Mouse (Mus musculus) heart, embryonic 13.5 days (tissue): ENCODE measurements around the gene Slc5a5. TPM values are rescaled to one million over a fixed set of nuclear protein-coding genes. Genes with fewer than 3 reads are reported as not detected.

Experiments used
- ATAC-seq: fragments of 200-750 bp; cut with Nextera tagmentation; 2 replicates; pipeline ENCODE4 v1.8.0; 2017; ENCODE audit warnings: moderate TSS enrichment; ENCODE audit not compliant: insufficient number of reproducible peaks, low FRiP score, low TSS enrichment; ENCODE audit errors: extremely low read depth
- H3K27ac ChIP-seq: fragments of 300-500 bp; sonication (generic); replicated peaks from 2 replicates; pipeline ENCODE4 v1.5.1; 2015; ENCODE audit warnings: moderate library complexity, mild to moderate bottlenecking, inconsistent platforms
- H3K27me3 ChIP-seq: fragments of 300-500 bp; sonication (generic); replicated peaks from 2 replicates; pipeline ENCODE4 v1.6.1; 2015; ENCODE audit warnings: mild to moderate bottlenecking, inconsistent platforms
- H3K36me3 ChIP-seq: fragments of 300-500 bp; sonication (generic); 2 replicates; pipeline ENCODE4 v1.6.1; 2015; ENCODE audit warnings: mild to moderate bottlenecking, inconsistent platforms
- H3K4me1 ChIP-seq: fragments of 300-500 bp; sonication (generic); 2 replicates; pipeline ENCODE4 v1.6.1; 2015; ENCODE audit warnings: inconsistent platforms
- H3K4me2 ChIP-seq: fragments of 300-500 bp; sonication (generic); 2 replicates; pipeline ENCODE4 v1.6.1; 2015; ENCODE audit warnings: inconsistent platforms, mild to moderate bottlenecking, moderate library complexity
- H3K4me3 ChIP-seq: fragments of 300-500 bp; sonication (generic); 2 replicates; pipeline ENCODE4 v1.5.1; 2015; ENCODE audit warnings: moderate library complexity, mild to moderate bottlenecking, inconsistent platforms
- H3K9ac ChIP-seq: fragments of 300-500 bp; sonication (generic); 2 replicates; pipeline ENCODE4 v1.6.1; 2015; ENCODE audit warnings: inconsistent platforms, mild to moderate bottlenecking, moderate library complexity
- H3K9me3 ChIP-seq: fragments of 300-500 bp; sonication (generic); 2 replicates; pipeline ENCODE4 v1.6.1; 2016; ENCODE audit warnings: inconsistent platforms
- WGBS: fragments of 180-500 bp; shearing (Covaris S2); methylation state at CpG from one replicate; pipeline ENCODE4 v1.1.7; 2015; ENCODE audit warnings: mixed read lengths; 5-methylcytosine and 5-hydroxymethylcytosine counted together
- polyA plus RNA-seq: library from polyadenylated mRNA; unstranded; fragments of >200 nt; fragmentation: Nextera tagmentation; extraction: Ambion mirVana; gene quantifications from 2 replicates; pipeline ENCODE4 v1.2.1, GENCODE M21; 2015

The Slc5a5 gene
- polyA plus RNA-seq, 1 experiment from 2014 or later, result 0.09 TPM

DNA sequence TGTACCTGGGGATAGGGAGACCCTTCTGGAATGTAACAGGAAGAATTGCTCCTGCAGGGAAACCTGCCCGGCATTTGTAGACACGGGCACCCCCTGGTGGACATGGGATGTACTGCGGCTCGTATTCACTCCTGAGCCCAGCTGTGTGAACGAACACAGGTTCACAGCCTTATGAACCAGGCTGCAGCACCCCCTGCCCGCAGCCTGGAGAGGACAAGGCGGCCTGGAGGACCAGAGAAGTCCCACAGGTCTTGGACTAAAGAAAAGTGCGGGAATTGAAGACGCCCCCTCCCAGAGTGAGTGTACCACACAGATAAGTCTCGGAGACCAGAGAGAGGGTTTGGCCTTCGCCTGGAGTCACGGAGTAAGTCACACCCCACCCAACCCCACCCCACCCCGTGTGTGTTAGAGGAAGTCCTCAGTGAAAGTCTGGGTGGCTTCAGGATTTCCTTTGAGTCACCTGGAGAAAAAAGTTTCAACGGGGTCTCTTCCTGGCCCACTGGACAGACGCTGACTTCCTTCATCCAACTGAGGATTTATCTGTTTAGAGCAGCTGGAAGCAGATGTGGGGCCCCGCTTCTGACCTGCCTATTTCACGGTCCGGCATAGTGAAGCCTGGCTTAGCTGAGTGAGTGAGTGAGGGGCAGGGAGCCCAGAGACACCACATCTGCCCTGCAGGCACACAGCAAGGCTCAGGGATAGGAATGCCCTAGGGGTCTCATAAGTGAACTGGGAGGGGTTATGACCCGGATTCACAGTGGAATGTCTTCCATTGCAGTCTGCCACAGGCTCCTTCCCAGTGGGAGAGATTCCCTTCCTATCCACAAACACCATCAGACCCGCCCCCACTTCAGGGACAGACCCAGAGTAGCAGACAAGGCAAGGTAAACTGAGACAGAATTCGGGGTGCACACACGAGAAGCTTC lies 51.1 kb downstream of the Slc5a5 start:
- H3K9me3 ChIP-seq, result no peaks in the 10 kb centered on the region
- H3K9ac ChIP-seq, result peak overlapping the region; percentile 48; the same call in 1 of the 2 replicates
- H3K4me2 ChIP-seq, result peak overlapping the region; percentile 94
- no peaks in the 10 kb centered on the region for H3K36me3 ChIP-seq
- peaks cover 20% of the 10 kb centered on the region for H3K4me1 ChIP-seq
- H3K27me3 ChIP-seq, result peaks cover 33% of the 10 kb centered on the region
- no peak overlapping the region for H3K27ac ChIP-seq
- WGBS, result 24% methylated on average over 22 of the region's 22 CpGs
- ATAC-seq, result no peak
- peak overlapping the region; percentile 13; the same call in 1 of the 2 replicates for H3K4me3 ChIP-seq

DNA sequence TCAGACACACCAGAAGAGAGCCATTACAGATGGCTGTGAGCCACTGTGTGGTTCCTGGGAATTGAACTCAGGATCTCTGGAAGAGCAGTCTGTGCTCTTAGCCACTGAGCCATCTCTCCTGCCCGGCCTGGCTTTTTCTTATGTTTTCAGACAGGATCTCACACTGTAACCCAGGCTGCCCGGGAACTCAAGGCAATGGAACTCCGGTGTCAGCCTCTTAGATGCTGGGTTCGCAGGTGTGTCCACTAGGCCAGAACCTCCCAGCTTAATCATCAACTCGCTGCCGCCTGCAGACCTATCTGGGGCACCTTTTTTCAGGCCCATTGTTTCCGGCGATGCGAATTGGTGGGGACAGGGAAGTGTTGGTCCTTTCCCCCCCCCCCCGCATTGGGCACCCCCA lies 52.0 kb downstream of the Slc5a5 start:
- Histone ChIP-seq H3K4me1 (peaks cover 20% of the 10 kb centered on the region), H3K4me2 (peak overlapping the region; percentile 94), H3K4me3 (no peak overlapping the region), H3K9me3 (no peaks in the 10 kb centered on the region), H3K36me3 (peaks cover 5% of the 10 kb centered on the region; the same call in 1 of the 2 replicates), H3K9ac (no peak overlapping the region), H3K27me3 (peaks cover 27% of the 10 kb centered on the region), H3K27ac (peak overlapping the region; percentile 60)
- no peak for ATAC-seq
- 49% methylated on average over 10 of the region's 10 CpGs for WGBS

DNA sequence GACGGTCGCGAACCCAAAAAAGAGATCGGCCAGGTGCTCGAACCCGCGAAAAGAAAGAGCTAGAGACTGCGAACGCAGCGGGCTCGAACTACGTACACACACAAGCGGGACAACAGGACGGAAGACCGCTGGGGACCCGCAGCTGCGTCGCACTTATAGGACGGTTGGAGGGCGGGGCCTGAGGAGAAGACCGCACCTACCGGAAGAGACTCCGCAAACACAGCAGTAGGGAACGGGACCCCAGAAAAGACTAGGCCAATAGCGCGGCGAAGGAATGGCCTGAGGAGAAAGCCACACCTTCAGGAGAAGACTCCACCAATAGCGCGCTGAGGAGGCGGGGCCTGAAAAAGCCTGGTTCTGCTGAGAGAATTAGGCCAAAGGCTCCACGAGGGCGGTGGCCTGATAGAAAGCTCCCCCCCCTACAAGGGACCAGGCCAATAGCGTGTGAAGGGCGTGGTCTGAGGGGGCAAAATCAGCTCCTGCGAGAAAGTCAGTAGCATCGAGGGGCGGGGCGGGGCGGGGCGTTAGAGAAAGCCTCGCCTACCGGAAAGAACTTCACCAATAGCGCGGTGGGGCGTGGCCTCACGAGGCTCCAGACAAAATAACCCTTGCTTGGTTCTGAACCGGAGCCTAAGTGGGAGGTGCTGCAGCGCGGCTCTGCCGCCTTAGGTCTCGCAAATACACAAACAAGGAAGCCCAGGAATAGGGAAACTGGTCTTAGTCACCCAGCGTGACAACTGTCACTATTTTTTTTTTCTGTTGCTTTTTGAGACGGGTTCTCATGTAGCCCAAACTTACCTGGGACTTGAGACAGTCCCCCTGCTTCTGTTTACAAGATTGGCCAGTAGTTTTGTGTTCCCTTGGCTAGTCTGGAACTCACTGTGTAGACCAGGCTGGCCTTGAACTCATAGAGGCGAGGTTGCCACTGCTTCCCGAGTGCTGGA lies 52.9 kb downstream of the Slc5a5 start, which contains the start of gene Arrdc2:
Gene Arrdc2 (minus strand): TSS at position 313 of the 944 bp plus-strand sequence.
- Histone ChIP-seq H3K4me1 (peaks cover 20% of the 10 kb centered on the region), H3K27ac (peak within 1 kb of the TSS; percentile 84), H3K36me3 (peaks cover 15% of the 10 kb centered on the region; the same call in 1 of the 2 replicates), H3K9me3 (no peaks in the 10 kb centered on the region), H3K27me3 (peaks cover 27% of the 10 kb centered on the region), H3K4me2 (peak within 1 kb of the TSS; percentile 94), H3K9ac (peak within 1 kb of the TSS; percentile 89), H3K4me3 (peak within 1 kb of the TSS; percentile 82)
- peak; percentile 94 for ATAC-seq
- WGBS, result 2% methylated on average over 55 of the region's 55 CpGs

- ATAC-seq, result no peak
- peak overlapping the region; percentile 94 for H3K4me2 ChIP-seq
- 2% methylated on average over 66 of the region's 66 CpGs for WGBS
Observed at GRCm38 (mm10) chr8:70838654-70839407, 53.7 kb downstream of the Slc5a5 start.

GRCm38 (mm10) chr8:70836666-70837065 lies 55.9 kb downstream of the Slc5a5 start:
- no peak overlapping the region for H3K9ac ChIP-seq
- H3K4me2 ChIP-seq, result no peak overlapping the region
- H3K4me1 ChIP-seq, result peaks cover 28% of the 10 kb centered on the region
- H3K27me3 ChIP-seq, result peaks cover 2% of the 10 kb centered on the region; the same call in 1 of the 2 replicates
- H3K4me3 ChIP-seq, result no peak overlapping the region
- peaks cover 18% of the 10 kb centered on the region; the same call in 1 of the 2 replicates for H3K36me3 ChIP-seq
- WGBS, result 87% methylated on average over 12 of the region's 12 CpGs
- ATAC-seq, result no peak
- no peaks in the 10 kb centered on the region for H3K9me3 ChIP-seq
- H3K27ac ChIP-seq, result no peak overlapping the region

More at GRCm38 (mm10) chr8:70838654-70839407, 53.7 kb downstream of the Slc5a5 start:
- Histone ChIP-seq H3K4me1 (peaks cover 22% of the 10 kb centered on the region), H3K4me3 (peak overlapping the region; percentile 82), H3K9ac (peak overlapping the region; percentile 89), H3K36me3 (peaks cover 18% of the 10 kb centered on the region; the same call in 1 of the 2 replicates), H3K9me3 (no peaks in the 10 kb centered on the region), H3K27me3 (peaks cover 24% of the 10 kb centered on the region), H3K27ac (peak overlapping the region; percentile 84)

DNA sequence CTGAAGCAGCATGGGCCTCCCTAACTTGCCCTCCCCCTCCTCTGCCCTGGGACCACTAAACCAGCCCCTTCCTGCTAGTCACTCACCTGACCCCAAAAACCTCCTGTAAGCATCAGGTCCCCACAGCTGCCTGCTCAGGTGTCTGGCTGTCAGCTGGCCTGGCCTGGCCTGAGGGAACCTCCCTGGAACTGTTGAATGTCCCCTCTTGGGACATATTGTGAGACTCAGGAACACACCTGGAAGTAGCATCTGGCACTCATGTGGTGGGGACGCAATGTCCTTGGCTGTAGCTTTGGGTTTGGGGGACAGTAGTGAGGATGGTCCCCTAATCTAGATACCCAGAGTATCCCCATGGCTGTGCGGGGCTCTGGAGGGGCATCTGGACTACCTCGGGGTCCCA lies 58.5 kb downstream of the Slc5a5 start:
- Histone ChIP-seq H3K4me2 (no peak overlapping the region), H3K9me3 (no peaks in the 10 kb centered on the region), H3K27ac (no peak overlapping the region), H3K27me3 (no peaks in the 10 kb centered on the region), H3K9ac (peak overlapping the region; percentile 5; the same call in 1 of the 2 replicates), H3K4me3 (no peak overlapping the region), H3K4me1 (peaks cover 14% of the 10 kb centered on the region), H3K36me3 (peaks cover 18% of the 10 kb centered on the region; the same call in 1 of the 2 replicates)
- no peak for ATAC-seq
- 91% methylated on average over 3 of the region's 3 CpGs for WGBS

GRCm38 (mm10) chr8:70833520-70833919 lies 59.0 kb downstream of the Slc5a5 start:
- H3K9me3 ChIP-seq, result no peaks in the 10 kb centered on the region
- H3K27me3 ChIP-seq, result no peaks in the 10 kb centered on the region
- WGBS, result 29% methylated on average over 15 of the region's 15 CpGs
- peaks cover 11% of the 10 kb centered on the region for H3K4me1 ChIP-seq
- no peak overlapping the region for H3K4me3 ChIP-seq
- no peak for ATAC-seq
- H3K36me3 ChIP-seq, result peaks cover 18% of the 10 kb centered on the region; the same call in 1 of the 2 replicates
- no peak overlapping the region for H3K4me2 ChIP-seq
- 0 out of 2 replicates have a peak overlapping the region, but pooled peaks have one; percentile 1 for H3K9ac ChIP-seq
- H3K27ac ChIP-seq, result no peak overlapping the region

GRCm38 (mm10) chr8:70833018-70833482 lies 59.5 kb downstream of the Slc5a5 start:
- WGBS, result 46% methylated on average over 9 of the region's 9 CpGs
- Histone ChIP-seq H3K36me3 (peaks cover 18% of the 10 kb centered on the region; the same call in 1 of the 2 replicates), H3K27me3 (no peaks in the 10 kb centered on the region), H3K4me2 (no peak overlapping the region), H3K9me3 (no peaks in the 10 kb centered on the region), H3K4me1 (peaks cover 9% of the 10 kb centered on the region), H3K4me3 (no peak overlapping the region), H3K27ac (no peak overlapping the region), H3K9ac (0 out of 2 replicates have a peak overlapping the region, but pooled peaks have one; percentile 1)
- ATAC-seq, result no peak
